In the genomic region with DNA sequence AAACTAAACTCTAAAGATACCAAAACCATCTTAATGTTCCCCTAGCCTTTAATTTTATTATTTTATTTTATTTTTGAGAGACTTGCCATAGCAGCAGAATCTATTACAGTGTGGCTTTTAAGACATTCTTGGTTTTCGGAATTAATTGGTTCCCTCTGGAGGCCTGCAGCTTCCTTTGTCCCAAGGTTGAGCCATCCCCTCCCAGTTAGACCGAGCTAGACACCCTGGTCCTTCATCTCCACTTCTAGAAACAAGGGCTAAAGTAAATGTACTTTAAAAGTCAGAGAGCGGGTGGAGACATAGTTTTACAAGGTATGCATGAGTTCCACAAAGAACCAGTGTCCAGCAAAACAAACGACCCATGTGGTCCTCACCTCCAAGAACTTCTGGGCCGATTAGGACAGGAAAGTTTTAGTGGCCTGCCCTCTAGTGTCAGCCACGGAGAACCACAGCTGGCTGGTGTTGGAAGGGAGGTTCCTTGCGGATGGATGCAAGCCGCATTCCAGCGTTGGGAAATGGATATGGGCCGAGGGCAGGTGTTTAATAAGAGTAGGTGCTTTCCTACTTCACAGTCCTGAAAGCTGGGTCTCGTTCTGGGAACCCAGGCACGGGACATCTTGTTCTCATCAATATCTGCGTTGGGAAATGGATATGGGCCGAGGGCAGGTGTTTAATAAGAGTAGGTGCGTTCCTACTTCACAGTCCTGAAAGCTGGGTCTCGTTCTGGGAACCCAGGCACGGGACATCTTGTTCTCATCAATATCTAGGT, we compare ENCODE assay signal across 9 mouse cellular contexts.
DNase-seq lines count a peak whose midpoint lies in the region; ATAC-seq and TF ChIP-seq lines count a peak whose summit lies in the region.
"Had no signal": no experiment of that assay in that cellular context is flagged by ENCODE, and none has a peak within 500 bp of the region (broad histone marks: within the 10 kb centered on the region; RNA-seq: fewer than 3 reads in every experiment).

No protein-coding gene starts in this region.

- H3K27ac ChIP-seq in ES-Bruce4 (ENCODE audit: insufficient read depth, low read length) = no peak overlapping the region
- H3K27ac ChIP-seq in heart, postnatal 0 days (ENCODE audit: low read depth) = peak overlapping the region; percentile 43
- no peak overlapping the region for H3K27ac ChIP-seq in liver, postnatal 0 days (ENCODE audit: low read depth)
- no peak overlapping the region for H3K27ac ChIP-seq in olfactory bulb, adult 2 months (ENCODE audit: insufficient read depth, low read depth, low read length)
- H3K27ac ChIP-seq: liver, embryonic 13.5 days had no signal

- H3K4me1 ChIP-seq in ES-Bruce4 (ENCODE audit: control insufficient read depth, insufficient read depth, low read length) = peaks cover 2% of the 10 kb centered on the region
- no peaks in the 10 kb centered on the region for H3K4me1 ChIP-seq in heart, postnatal 0 days (ENCODE audit: control insufficient read depth, insufficient read depth)
- H3K4me1 ChIP-seq in liver, postnatal 0 days (ENCODE audit: insufficient read depth) = no peaks in the 10 kb centered on the region
- H3K4me1 ChIP-seq in olfactory bulb, adult 2 months (ENCODE audit: control insufficient read depth, insufficient read depth, low read length) = peaks cover 4% of the 10 kb centered on the region
- H3K4me1 ChIP-seq: liver, embryonic 13.5 days had no signal

- peak; percentile 88 for TF ChIP-seq CTCF in ES-Bruce4 (IDR thresholded peaks at IDR 0.05; ENCODE audit: low read depth, low read length)
- peak; percentile 93 for TF ChIP-seq CTCF in brain, embryonic 14.5 days (IDR thresholded peaks at IDR 0.05; ENCODE audit: borderline replicate concordance, extremely low read depth, insufficient read depth, insufficient read length)
- peak; percentile 96 for TF ChIP-seq CTCF in heart, postnatal 0 days (IDR thresholded peaks at IDR 0.05; ENCODE audit: low read depth)
- TF ChIP-seq CTCF in liver, postnatal 0 days (IDR thresholded peaks at IDR 0.05; ENCODE audit: low read depth) = peak; percentile 87
- peak; percentile 77 for TF ChIP-seq CTCF in olfactory bulb, adult 2 months (IDR thresholded peaks at IDR 0.05; ENCODE audit: insufficient read depth, low read depth, low read length)

- ATAC-seq in heart, postnatal 0 days (ENCODE audit: insufficient read depth, low read depth) = peak; percentile 79
- peak; percentile 51 for ATAC-seq in liver, postnatal 0 days

- H3K9ac ChIP-seq in ES-Bruce4 (ENCODE audit: low read depth, poor library complexity, severe bottlenecking) = no peak overlapping the region
- no peak overlapping the region for H3K9ac ChIP-seq in heart, postnatal 0 days (replicated peaks; ENCODE audit: low read depth, low read length)
- H3K9ac ChIP-seq in liver, postnatal 0 days (replicated peaks) = no peak overlapping the region
- H3K9ac ChIP-seq: liver, embryonic 13.5 days had no signal

- no peak for TF ChIP-seq POLR2A in ES-Bruce4 (IDR thresholded peaks at IDR 0.05; ENCODE audit: insufficient read depth, low read length)
- no peak for TF ChIP-seq POLR2A in brain, embryonic 14.5 days (IDR thresholded peaks at IDR 0.05; ENCODE audit: borderline replicate concordance, extremely low read depth, insufficient read depth, insufficient read length, poor library complexity, severe bottlenecking)
- TF ChIP-seq POLR2A in olfactory bulb, adult 2 months (IDR thresholded peaks at IDR 0.05; ENCODE audit: insufficient read depth, low read depth, low read length) = no peak

- TF ChIP-seq EP300 in ES-Bruce4 (IDR thresholded peaks at IDR 0.05; ENCODE audit: insufficient read depth, low read depth, low read length) = no peak
- no peak for TF ChIP-seq EP300 in heart, postnatal 0 days (IDR thresholded peaks at IDR 0.05; ENCODE audit: low read depth)
- TF ChIP-seq EP300 in liver, postnatal 0 days (IDR thresholded peaks at IDR 0.05; ENCODE audit: low read depth) = no peak

- no peaks in the 10 kb centered on the region for H3K27me3 ChIP-seq in ES-Bruce4 (ENCODE audit: control insufficient read depth, insufficient read depth, low read length, poor library complexity, severe bottlenecking)
- no peaks in the 10 kb centered on the region for H3K27me3 ChIP-seq in heart, postnatal 0 days (ENCODE audit: control insufficient read depth, insufficient read depth, low read length)
- no peaks in the 10 kb centered on the region for H3K27me3 ChIP-seq in liver, postnatal 0 days (ENCODE audit: insufficient read depth, low read length)
- H3K27me3 ChIP-seq: liver, embryonic 13.5 days had no signal

- no peak overlapping the region for H3K4me3 ChIP-seq in ES-Bruce4 (ENCODE audit: low read depth, low read length)
- no peak overlapping the region for H3K4me3 ChIP-seq in heart, postnatal 0 days (ENCODE audit: low read depth, low read length)
- H3K4me3 ChIP-seq in liver, postnatal 0 days (ENCODE audit: low read depth, low read length) = no peak overlapping the region
- no peak overlapping the region for H3K4me3 ChIP-seq in olfactory bulb, adult 2 months (ENCODE audit: insufficient read depth, low read depth, low read length)
- H3K4me3 ChIP-seq: liver, embryonic 13.5 days had no signal

- H3K36me3 ChIP-seq in ES-Bruce4 (ENCODE audit: control insufficient read depth, insufficient read depth, low read length, poor library complexity, severe bottlenecking) = no peaks in the 10 kb centered on the region
- no peaks in the 10 kb centered on the region for H3K36me3 ChIP-seq in heart, postnatal 0 days (replicated peaks; ENCODE audit: control insufficient read depth, insufficient read depth, low read length)
- no peaks in the 10 kb centered on the region for H3K36me3 ChIP-seq in liver, postnatal 0 days (replicated peaks; ENCODE audit: insufficient read depth, low read length)
- H3K36me3 ChIP-seq: liver, embryonic 13.5 days had no signal

- H3K9me3 ChIP-seq in ES-Bruce4 (replicated peaks; ENCODE audit: control insufficient read depth, insufficient read depth, low read length, poor library complexity, severe bottlenecking) = no peaks in the 10 kb centered on the region
- no peaks in the 10 kb centered on the region for H3K9me3 ChIP-seq in heart, postnatal 0 days (replicated peaks; ENCODE audit: control insufficient read depth, low read length)
- no peaks in the 10 kb centered on the region for H3K9me3 ChIP-seq in liver, postnatal 0 days (ENCODE audit: low read length)
- H3K9me3 ChIP-seq: liver, embryonic 13.5 days had no signal

- DNase-seq in brain, embryonic 14.5 days (ENCODE audit: low read depth) = peak; percentile 89
- DNase-seq in fat pad, adult 2 months (ENCODE audit: extremely low read depth, low read depth, low spot score) = peak; percentile 65
- DNase-seq in heart, postnatal 0 days (ENCODE audit: low spot score) = peak; percentile 76
- peak; percentile 74 for DNase-seq in kidney, postnatal 14 days
- peak; percentile 53 for DNase-seq in liver, postnatal 0 days
- peak; percentile 76 for DNase-seq in urinary bladder, postnatal 14 days (ENCODE audit: low spot score)
- DNase-seq: liver, embryonic 13.5 days had no signal

- 28% methylated on average over 17 of the region's 17 CpGs for WGBS in heart, postnatal 0 days
- WGBS in liver, postnatal 0 days (ENCODE audit: insufficient replicate concordance) = 34% methylated on average over 17 of the region's 17 CpGs
- 28% methylated on average over 17 of the region's 17 CpGs for WGBS in olfactory bulb, adult 2 months

- no peak overlapping the region; the same call in 1 of the 2 replicates for H3K4me2 ChIP-seq in heart, postnatal 0 days (ENCODE audit: low read depth, low read length)
- no peak overlapping the region for H3K4me2 ChIP-seq in liver, postnatal 0 days (ENCODE audit: low read depth, low read length)
- H3K4me2 ChIP-seq: liver, embryonic 13.5 days had no signal
